Mouse (Mus musculus) gonadal fat pad, adult 2 months (tissue): ENCODE data around the gene Rora. TPM values are rescaled to one million over a fixed set of nuclear protein-coding genes. Genes with fewer than 3 reads are reported as not detected.

Source experiments
- DNase-seq: peaks from one replicate; pipeline ENCODE4 v3.0.0-alpha.2; 2012; ENCODE audit warnings: low read depth
- polyA plus RNA-seq: library from polyadenylated mRNA; depleted of rRNA; stranded (reverse); fragments of >200 nt; gene quantifications from 2 replicates; pipeline ENCODE4 v1.2.3, GENCODE M21; 2012; rRNA removed

Gene Rora
- 8.2 and 9.5 TPM in 2 replicates for polyA plus RNA-seq

DNA sequence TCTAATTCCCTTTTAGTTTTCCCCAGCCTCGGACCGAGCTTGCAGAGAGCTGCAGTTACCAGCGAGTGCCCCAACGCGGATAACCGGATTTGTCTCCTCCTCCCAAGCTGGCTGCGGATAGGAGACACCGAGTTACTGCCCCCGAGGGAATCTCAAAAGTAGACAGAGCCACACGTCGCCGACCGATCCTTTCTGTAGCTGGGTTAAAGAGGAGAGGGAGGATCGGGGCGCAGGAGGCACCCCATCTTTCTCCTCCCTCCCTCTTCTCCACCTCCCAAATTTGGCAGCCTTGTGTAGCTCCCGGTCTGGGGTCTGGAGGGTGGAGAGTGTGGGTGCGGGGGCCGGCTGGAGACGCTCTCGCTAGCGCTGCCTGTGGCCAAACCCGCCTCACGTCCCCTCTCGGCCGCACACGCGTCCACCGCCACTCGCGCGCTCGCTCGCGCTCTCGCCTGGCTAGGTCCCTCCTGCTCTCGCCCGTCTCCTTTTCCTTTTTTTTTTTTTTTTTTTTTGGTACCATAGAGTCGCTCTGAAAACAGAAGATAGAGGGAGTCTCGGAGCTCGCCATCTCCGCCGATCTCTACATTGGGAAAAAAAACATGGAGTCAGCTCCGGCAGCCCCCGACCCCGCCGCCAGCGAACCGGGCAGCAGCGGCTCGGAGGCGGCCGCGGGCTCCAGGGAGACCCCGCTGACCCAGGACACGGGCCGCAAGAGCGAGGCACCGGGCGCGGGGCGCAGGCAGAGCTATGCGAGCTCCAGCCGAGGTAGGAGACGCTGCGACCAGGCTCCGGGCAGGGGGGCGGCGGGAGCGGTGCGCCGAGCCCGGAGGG lies at the start of gene Rora:
Gene Rora, plus strand, starts transcription at position 576 of the 828 bp plus-strand sequence.
- no peak for DNase-seq

DNA sequence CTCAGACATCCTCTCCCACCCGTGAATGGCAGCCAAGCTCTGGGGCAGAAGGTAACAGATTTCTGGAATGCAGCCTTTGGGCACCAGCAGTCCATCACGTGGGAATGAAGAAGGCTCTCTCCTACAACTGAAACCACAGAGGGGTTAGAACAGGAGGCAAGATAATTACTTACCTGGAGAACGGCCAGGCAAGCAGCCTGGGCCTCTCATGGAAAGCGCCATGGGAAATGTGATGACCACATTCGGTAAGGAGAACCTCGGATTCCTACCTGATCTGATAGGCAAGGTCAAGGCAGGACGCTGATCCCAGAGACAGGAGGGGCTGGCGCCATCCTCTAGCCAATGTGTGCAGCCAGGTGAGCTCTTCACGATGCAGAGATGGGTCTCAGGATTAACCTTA lies 39.6 kb upstream of the Rora start:
- DNase-seq = no peak

GRCm38 (mm10) chr9:68617116-68617515 lies 36.5 kb upstream of the Rora start:
- no peak for DNase-seq

GRCm38 (mm10) chr9:68620036-68620435 lies 33.5 kb upstream of the Rora start:
- DNase-seq = no peak

- no peak for DNase-seq
Measured at GRCm38 (mm10) chr9:68620441-68620840, 33.1 kb upstream of the Rora start.

- no peak for DNase-seq
Measured at GRCm38 (mm10) chr9:68624981-68625380, 28.6 kb upstream of the Rora start.

- DNase-seq = no peak
Measured at GRCm38 (mm10) chr9:68637301-68637700, 16.3 kb upstream of the Rora start.

- DNase-seq = no peak
Measured at GRCm38 (mm10) chr9:68641123-68641522, 12.5 kb upstream of the Rora start.

GRCm38 (mm10) chr9:68648061-68648460 lies 5.5 kb upstream of the Rora start:
- no peak for DNase-seq

DNA sequence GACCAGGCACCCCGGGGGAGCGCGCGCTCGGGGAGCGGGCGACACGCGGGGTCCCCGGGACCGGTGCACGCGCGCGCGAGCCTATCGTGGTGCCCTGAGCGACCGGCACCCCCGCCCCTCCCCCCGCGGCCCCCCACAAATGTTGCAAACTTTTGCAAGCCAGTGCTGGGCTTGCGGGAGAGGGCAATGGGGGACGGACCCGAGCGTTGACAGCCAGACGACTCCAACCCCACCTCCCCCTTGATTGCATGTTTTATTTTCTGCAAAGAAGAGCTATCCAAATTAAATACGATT lies 400 bp downstream of the Rora start:
- DNase-seq = no peak

GRCm38 (mm10) chr9:68654333-68655017 lies 889 bp downstream of the Rora start:
- no peak for DNase-seq

DNA sequence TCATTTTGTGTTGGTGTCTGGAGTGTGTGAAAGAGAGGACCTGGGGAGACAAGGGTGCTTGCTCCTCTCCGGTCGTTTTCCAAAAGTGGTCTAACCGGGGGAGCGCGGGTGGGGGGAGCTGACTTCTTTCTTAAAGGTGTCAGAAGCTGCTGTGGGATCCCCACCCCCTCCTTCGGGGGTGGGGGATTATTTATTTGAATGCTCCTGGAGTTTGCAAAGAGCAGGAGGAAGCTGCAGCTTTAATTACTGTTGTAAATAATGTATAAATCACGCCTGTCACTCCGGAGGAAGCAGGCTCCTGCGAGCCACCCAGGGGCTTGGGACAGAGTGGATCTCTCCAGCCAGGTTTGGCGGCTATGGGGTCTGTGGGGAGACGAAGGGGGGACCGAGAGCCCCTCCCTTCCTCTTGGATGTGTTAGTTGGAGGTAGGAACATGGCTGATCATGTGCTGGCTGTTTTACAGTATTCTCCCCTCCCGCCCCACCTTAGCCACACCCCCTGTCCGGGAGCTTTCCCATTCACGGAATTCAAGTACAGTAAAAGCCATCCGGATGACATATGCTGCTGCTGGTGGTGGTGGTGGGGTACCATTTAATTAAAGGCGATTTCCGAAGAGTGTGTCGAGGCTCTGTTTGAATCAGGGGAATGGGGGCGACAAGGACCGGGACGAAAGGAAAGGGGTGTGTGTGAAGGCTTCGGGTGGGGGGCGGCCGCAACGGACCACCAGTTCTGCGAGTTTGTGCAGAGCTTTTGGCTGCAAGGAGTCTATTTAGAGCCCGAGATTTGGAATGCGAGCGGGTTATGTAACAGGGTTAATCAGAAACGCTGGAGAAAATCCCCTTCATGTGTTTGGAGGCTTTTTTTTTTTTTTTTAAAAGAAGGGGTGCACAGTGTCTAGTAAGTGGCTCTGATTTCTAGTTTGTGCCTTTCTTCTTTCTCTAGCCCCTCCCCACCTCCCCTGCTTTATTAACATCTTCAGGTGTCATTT lies 1.7 kb downstream of the Rora start:
- no peak for DNase-seq

DNA sequence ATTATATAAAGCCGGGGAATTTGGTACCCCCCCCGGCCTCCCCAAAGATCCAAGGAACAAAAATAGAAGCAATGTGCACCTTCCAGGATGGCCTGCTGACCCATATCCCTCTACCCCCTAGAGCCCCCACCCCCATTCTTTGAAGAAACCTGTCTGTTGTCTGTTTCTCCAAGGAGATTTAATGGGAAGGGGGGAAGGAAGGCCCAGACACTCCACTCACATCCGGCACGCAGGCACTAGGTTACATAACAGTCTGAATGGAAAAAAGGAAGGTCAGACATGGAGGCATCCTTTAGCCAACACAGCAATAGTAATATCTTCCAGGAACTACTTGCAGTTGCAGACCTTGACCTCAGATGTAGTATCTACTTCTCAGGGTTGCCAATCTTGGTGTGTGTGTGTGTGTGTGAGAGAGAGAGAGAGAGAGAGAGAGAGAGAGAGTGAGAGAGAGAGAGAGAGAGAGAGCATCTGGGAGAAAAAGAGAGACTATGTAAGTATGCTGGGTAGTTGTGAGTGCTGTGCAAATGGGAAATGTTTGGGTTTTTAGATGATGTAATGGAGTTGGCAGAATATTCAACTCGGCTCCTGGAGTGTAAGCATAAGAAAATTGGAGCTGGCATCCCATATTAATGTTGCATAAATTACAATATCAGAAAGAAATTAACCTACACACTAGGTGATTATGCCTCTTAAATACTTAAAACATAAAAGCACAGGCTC lies 2.6 kb downstream of the Rora start:
- no peak for DNase-seq

GRCm38 (mm10) chr9:68656796-68657130 lies 3.2 kb downstream of the Rora start:
- no peak for DNase-seq

- no peak for DNase-seq
Measured at GRCm38 (mm10) chr9:68670731-68671130, 17.1 kb downstream of the Rora start.

- DNase-seq = no peak
Measured at GRCm38 (mm10) chr9:68672459-68672858, 18.9 kb downstream of the Rora start.

DNA sequence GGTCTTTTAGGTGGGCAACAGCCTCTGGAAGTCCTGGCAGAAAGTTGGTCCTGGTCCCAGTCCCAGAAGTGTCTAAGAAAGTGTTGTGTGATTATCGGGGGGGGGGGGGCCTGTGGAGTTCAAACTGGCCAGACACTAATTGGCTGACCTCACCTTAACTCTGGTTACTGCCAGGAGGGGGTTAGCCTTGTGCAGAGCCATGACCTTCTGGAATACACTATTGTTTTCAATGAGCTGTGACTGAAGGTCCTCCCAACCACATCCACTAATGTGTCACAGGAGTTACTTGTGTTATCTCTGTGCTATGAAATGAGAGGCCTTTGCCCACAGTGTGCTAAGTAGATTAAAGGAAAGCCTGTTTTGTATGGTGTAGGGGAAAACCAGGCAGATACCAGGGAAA lies 19.6 kb downstream of the Rora start:
- no peak for DNase-seq

DNA sequence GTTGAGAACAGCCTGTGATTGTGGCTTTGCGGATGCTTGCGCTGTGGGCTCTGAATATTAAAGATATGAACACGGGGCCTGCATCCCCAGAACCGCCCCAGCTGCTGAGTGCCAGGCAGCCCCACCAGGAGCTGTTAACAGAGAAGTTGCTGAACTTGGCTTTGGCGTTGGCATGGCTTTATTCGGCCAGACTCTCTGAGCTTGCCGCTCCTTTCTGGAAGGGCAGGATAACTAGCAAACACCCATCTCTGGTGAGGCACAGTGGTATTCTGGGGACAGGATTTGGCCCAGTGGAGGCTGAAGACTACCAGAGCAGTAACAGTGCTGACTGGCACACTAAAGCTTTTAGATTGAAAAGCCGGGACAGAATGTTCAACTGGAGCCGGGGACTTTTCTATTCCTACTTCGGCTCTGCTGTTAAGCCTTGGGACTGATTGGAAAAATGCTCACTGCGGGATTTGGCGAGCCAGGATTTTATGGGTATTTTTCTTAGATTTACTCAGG lies 26.3 kb downstream of the Rora start:
- no peak for DNase-seq

DNA sequence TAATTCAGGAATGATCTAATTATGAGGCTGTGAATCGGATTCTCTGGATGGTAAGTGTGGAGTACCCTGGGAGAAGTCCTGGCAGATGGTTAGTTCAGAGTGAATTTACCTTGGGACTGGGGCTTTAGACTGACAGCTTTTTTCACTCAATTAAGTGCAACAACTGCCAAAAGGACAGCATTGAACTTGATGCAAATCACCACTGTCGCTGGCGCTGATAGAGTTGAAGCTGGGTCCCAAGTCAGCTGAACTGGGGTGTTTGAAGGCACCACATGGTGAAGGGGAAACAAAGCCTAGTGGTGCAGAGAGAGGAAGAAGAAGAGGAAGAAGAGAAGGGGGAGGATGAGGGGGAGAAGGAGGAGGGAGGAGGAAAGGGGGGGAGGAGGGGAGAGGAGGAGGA lies 30.4 kb downstream of the Rora start:
- no peak for DNase-seq

GRCm38 (mm10) chr9:68685562-68685961 lies 32.0 kb downstream of the Rora start:
- DNase-seq = no peak

DNA sequence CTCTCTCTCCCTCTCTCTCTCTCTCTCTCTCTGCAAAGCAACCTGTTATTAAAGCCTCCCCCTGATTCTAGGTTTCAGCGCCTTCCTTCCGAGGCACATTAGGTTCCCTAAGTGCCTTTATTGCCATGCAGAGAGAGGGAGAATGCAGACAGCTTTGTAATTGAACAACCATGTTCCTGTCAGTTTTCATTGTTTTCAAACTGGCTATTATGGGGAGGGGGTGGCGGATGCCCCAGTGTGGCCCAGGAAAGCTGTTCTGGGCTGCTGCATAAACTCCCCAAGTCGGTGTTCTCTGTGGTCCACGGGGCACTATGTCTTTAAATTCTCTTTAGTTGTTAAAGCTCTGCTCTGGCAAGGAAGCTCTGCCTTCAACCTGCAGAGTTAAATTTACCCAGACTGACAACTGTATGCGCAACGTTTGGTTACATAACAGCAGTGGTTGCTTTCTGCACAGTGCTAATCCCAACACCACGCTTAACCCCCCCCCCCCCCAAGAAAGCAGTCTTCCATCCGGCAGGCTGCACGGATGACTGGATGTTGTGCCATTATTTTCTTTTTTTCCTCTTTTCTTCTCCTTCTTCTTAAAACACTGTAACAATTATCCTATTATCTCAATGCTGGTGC lies 33.8 kb downstream of the Rora start:
- no peak for DNase-seq
